Mouse (Mus musculus) frontal cortex, adult 2 months (tissue): ENCODE data around the gene Elane. TPM values are rescaled to one million over a fixed set of nuclear protein-coding genes. Genes with fewer than 3 reads are reported as not detected.

Source experiments
- DNase-seq, 2 experiments: peaks; one replicate each; pipeline ENCODE4 v3.0.0; 2022; ENCODE audit warnings: low spot score in 1 of 2; ENCODE audit errors: extremely low spot score in 1 of 2
- polyA plus RNA-seq: library from polyadenylated mRNA; depleted of rRNA; stranded (reverse); fragments of >200 nt; gene quantifications from 2 replicates; pipeline ENCODE4 v1.2.3, GENCODE M21; 2012

The Elane gene
- polyA plus RNA-seq, 1 experiment: not detected

DNA sequence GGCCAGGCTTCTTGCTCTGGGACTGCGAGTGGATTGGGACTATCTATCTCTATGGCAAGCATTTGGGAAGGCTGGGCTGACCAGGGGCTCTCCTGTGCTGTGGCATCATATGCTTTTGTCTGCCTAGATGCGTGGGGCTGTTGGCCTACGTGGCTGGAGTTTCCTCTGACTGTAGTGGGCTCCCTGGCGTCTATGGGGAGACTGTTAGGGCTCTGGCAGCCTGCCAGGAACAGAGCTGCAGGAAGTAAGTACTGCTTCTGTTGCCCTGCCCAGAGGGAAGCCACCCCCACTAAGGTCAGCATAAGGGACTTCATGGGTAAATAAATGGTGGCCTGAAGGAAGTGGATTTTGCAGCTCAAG lies 28.6 kb upstream of the Elane start:
- DNase-seq: no peak

DNA sequence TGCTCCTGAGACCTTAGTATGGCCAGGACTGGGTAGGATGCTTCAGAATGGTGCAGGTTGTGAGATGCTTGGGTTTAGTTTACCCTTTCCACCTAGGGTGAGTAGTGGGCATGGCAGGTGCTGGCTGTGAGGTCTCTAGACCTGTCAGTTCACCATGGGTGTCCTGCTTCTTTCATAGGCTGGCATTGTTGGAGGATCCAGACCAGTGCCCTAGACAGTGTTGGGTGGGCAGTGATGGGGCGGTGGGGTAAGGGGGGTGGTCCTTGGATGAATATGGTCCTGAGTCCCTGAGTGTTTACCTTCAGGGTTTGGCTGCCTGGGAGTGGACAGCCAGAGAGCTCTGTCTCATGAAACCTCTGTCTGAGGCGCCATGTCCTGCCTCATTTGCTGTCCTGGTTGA lies 28.2 kb upstream of the Elane start:
- DNase-seq: no peak

DNA sequence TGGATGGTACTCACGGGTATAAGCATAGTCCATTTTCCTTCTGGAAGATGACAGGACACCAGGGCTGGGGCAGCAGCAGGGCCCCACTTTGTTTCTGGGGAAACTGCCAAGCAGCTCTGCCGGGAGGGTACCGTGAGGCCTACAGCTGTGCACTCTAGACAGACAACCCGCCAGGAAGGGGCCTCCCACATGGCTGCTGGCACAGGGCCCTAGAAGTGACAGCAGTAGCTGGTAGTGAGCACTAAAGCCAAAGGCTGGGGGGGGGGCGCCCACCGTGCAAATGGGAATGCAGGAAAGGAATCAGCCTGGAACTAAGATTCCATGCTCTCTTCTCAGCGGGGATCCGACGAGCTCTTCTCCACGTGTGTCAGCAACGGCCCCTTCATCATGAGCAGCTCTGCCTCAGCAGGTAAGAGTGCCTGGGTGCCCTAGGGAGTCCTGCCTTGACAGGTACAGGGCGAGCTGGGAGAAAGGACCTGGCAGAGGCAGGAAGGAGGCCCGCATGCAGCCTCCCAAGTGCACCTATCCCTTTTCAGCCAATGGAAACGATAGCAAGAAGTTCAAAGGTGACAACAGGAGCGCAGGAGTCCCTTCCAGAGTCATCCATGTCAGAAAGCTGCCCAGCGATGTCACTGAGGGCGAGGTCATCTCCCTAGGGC lies 27.5 kb upstream of the Elane start:
- DNase-seq: peak; percentile 71 to 82

DNA sequence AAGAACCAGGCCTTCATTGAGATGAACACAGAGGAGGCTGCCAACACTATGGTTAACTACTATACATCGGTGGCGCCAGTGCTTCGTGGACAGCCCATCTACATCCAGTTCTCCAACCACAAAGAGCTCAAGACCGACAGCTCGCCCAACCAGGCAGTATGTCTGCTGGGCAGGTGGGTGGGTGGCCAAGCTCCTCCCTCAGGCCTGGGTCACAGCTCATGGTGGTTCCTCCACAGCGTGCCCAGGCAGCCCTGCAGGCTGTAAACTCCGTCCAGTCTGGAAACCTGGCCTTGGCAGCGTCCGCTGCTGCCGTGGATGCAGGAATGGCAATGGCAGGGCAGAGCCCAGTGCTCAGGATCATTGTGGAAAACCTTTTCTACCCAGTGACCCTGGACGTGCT lies 26.9 kb upstream of the Elane start:
- no peak for DNase-seq

DNA sequence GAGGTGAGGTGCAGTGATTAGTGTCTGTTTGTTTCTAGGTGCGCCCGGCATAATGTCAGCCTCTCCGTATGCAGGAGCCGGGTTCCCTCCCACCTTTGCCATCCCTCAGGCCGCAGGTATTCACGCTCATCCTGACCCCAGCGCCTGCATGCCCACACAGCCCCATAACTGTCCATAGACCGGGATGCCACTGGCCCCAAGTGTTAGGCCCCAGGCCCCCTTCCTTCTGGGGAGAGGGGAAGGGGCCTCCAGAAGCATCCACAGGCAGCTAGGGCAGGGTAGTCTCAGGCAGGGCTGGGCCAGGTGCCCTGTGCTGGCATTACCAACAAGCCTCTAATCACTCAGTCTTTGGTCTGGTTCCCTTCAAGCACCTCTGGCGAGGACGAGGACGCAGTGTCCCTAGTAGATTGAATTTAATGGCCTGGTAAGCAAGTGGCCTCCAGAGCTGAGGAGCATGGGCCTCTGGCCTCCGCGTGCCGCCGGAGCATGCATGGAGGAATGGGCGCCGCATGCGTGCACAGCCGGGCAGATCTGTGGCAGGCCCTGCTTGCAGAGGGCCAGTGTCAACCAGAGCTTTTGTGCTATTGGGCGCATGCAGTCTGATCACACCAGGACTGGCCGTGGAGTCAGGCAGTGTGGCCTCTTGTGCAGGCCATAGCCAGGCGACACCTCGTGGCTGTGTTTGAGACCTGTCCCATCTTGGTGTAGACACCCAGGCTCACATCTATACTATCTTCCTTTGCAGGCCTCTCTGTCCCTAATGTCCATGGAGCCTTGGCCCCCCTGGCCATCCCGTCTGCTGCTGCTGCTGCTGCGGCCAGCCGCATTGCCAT lies 25.8 kb upstream of the Elane start:
- DNase-seq: no peak

DNA sequence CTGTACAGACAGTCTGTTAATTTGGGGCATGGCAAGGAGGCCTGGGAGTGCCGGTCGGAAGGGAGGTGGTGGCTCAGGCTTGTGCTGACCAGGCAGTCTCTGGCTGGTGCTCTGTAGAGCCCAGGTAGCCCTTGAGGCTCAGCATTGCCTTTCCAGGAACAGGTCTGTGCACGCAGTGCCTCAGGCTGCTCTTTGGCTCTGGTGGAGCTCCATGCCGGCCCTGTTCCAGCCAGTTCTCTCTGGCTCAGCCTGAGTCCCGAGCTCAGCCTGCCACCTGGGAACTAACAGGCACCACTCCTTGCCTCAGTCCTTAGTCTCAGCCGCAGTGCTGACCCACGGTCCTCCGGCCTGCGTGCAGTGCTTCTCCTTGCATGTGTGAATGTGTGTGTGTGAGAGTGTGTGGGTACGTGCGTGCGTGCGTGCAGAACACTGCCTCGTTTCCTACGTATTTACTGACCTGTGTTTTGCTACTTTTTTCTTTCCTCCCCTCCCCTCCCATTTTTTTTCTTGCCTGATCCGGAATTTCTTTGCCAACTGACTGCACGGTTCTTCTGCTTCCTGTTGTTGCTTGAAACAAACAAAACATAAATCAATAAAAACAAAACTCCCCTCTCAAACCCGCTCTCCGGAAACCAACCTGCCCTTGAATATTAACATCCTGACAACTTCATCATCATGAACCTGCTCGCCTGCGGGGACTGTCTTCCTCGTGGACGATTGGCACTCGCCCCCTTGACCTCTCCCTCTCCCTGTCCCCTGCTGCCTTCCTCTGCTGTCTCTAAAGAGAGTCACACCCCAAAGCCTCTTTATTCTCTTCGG lies 24.6 kb upstream of the Elane start:
- no peak for DNase-seq

DNA sequence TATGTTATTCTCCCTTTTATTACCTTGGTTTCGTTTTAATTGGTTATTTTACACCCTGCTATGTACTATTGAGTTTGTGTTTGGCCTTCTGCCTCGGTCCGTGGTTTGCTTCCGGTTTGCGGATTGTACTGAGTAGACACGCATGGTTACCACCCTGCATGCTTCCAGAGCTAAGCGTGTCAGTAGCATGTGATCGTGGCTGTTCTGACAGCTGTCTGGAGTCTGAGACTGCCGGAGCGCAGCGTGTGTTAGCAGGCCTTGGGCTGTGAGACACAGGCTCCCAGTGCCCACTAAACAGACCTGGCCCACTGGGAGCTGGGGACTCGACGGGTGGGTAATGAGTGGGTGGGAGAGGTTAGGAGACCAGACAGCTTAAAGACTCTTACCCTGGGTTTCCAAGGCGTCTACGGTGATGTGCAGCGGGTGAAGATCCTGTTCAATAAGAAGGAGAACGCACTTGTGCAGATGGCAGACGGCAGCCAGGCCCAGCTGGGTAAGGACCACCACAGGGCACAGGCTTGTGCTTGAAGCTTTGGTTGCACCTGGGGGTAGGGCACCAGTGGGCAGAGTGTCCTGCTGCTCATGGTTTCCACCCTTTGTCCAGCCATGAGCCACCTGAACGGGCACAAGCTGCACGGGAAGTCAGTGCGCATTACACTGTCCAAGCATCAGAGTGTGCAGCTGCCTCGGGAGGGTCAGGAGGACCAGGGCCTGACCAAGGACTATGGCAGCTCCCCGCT lies 23.8 kb upstream of the Elane start:
- no peak for DNase-seq

DNA sequence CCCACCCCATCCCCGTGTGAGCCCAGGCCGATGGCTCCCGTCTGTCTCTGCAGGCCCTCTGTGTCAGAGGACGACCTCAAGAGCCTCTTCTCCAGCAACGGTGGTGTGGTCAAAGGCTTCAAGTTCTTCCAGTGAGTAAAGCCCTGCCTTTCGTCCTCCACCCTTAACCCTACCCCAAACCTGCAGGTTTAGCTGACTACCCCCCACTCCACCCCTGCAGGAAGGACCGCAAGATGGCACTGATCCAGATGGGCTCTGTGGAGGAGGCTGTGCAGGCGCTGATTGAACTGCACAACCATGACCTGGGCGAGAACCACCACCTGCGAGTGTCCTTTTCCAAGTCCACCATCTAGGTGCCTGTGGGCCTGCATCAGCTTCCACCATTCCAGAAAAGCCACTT lies 23.1 kb upstream of the Elane start:
- no peak for DNase-seq

DNA sequence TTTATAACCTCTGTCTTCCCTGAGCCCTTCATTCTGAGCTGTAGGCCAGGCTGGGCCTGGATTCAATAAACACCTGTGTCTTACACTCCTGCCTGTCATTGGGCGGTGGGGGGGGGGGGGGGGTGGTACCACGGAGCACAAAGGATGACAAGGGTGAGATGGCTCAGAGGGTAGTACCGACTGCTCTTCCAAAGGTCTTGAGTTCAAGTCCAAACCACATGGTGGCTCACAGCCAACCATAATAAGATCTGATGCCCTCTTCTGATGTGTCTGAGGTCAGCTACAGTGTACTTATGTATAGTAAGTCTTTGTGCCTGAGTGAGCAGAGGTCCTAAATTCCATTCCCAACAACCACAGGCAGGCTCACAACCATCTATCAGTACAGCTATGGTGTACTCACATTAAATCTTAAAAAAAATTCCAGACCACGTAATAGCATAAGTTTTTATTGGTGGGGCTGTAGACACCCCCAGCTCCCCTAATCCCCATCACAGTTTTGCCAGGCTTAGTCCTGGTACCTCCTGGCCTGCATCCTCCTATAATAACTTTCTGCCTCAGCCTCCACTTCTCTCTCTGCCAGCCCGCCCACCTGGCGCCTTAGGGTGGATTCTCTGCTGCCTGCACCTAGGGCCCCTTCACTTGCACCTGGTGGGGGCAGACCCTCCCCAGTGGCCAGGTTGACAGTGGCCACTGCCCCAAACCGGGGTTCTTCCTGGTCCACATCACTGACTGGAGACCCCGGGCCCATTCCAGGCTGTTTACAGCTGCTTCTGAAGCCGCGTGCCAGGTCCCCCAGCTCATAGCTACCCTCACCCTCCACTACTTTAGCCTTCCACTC lies 21.5 kb upstream of the Elane start:
- no peak for DNase-seq

DNA sequence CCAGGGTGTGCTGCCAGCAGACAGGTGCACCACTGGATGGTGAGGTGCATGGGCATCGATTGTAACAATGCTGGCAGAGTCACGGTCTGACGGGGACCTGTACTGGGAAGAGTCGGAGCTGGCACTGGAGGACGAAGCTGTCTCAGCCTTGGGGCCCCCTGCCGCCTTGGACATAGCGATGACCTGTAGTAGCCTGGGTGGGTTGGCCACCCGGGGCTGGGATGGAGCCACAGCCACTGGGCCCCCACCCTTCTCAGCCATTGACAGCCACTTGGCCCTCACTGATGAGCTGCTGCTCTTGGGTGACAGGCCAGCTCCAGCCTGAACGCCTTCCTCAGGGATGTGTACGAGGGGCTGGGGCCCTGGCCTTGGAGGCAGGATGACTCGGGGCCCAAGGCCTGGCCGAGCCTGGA lies 20.9 kb upstream of the Elane start:
- no peak for DNase-seq

DNA sequence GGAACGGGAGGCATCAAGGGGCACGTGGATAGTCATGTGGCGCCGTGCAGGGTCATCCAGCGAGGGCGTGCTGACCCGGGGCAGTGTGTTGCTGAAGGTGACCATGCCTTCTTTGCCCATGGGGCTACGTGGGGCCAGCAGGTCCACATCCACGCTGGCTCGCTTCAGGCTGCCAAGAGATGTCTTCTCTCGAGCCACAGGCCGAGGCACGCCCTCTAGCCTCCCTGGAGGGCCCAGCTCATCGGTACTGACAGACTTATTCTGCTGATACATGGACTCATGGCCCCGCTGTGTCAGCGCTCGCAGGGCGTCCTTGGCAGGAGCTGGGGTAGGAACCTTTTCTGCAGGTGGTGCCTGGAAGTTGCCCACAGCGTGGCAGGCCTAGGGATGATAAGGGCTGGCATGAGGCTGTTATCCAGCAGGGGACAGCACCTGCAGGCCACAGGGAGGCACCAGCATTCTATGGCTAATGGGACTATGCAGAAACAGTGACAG lies 20.2 kb upstream of the Elane start:
- no peak for DNase-seq

DNA sequence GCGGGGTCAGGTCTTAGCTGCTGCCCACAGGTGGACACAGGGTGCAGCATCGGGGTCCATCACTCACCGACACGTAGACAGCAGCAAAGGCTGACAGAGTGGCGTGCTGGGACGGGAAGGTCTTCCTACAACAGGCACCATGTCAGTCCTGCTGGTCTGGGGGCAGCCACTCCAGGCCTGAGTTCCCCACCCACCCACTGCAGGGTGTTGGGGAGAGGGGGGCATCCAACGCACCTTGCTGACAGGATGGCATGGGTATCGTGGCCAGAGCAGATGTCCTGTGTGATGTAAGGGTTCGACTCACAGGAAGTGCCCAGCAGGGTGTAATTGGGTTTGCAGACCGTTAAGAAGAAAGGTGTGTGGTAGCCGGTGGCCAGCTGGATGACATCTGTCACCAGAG lies 19.4 kb upstream of the Elane start:
- DNase-seq: no peak

DNA sequence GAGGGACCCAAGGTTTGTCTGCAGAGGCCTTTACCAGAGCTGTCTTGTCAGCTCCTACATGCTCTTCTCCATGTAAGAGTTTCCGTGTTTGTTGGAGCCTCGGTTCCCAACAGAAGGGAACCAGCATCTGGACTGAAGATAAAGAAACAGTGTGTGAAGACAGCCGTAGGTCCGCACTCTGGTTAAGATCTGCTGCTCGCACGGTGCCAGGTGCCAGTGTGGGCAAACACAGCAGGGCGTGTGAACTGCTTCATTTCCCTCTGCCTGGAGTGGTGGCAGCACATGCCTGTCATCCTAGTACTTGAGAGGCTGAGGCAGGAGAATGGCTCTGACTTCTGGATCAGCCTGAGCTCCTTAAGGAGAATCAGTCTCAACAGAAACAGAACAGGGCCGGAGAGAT lies 14.2 kb upstream of the Elane start:
- no peak for DNase-seq

DNA sequence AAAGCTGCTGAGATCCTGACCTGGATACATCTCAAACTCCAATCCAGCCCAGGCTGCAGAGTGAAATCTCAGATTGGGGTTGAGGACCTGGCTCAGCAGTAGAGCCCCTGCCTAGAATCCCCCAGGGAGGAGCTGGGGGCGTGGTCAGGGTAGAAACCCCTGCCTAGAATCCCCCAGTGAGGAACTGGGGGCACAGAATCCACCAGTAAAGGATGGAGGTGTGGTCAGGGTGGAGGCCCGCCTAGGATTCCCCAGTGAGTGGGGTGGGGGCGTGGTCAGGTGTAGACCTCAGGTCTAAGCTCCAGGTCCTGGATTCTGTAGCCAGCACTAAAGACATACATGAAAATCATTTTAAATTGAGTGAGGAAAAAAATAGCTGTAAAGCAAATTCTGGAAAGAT lies 13.2 kb upstream of the Elane start:
- no peak for DNase-seq

DNA sequence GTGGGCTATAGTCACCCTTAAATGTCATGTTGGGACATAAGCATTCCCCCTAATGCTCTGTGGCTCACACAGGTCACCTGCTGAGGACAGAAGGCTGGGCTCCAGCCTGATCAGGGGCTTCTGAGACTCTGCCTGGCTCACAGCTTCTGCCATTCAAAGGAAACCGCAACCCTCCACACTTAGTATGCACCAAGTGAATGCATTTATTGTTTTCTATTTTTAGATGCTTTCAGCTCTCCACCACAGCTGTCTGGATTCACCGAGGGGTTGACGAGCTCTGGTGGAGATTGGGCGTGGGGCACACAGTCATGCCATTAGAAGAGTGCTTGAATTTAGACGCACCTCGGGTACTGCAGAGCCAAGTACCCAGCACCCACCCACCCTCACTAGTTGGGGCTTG lies 12.7 kb upstream of the Elane start:
- DNase-seq: no peak

DNA sequence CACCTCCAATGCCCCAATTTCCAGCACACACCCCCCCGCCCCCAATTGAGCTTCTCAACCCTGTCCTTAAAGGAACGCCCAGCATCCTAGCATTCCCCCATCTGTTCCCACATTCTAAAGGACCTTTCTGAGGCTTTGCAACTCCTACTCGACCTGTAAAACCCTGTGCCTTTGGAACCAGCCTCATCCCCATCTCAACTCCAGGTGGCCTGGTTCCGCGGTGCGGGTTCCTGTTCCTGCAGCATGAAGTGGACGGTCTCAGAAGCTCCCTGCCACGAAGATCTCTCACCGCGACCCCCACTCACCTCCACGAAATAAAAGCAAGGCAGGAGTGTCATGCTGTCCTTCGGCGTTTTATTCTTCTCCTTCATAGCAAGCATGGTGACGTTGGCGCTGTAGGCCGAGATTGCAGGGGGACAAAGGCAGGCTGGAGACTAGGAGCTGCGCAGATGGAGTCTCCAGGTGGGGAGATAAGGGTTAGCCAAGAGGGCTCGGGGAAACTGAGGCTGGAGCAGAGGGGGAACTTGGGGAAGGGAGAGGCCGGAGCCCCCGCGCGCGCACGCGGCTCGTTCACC lies 12.2 kb upstream of the Elane start:
- DNase-seq: no peak

DNA sequence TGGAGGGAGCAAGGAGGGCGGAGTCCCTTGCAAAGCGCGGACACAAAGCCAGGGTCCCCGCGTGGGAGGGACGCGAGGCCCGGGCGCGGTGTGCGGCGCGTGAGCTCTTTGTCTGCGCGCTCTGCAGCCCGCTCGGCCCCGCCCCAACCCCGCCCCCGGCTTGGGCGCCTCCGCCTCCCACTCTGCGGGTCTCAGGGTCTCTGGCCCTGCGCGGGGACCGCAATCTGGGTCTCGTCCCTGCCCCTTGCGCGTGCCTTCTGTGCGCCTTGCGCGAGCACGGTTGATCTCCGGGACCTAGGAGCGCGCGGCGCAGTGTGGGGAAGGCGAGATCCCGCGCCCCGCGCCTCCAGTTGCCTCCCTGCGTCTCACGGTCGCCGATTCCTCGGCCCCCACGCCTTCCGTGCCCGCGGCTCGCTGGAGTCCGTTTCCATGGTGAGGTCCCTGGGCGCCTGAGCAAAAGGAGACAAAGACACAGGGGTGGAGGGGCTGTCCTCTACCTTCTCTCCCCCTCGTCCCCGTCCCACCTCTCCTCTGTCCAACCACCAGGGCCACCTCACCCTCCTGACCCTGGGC lies 11.7 kb upstream of the Elane start, which contains the start of the genes Prtn3 and Plppr3:
Gene Prtn3 (plus strand): TSS at position 187 of the 573 bp plus-strand sequence.
Gene Plppr3 (minus strand): TSS at position 345 of the 573 bp plus-strand sequence.
- DNase-seq: no peak

DNA sequence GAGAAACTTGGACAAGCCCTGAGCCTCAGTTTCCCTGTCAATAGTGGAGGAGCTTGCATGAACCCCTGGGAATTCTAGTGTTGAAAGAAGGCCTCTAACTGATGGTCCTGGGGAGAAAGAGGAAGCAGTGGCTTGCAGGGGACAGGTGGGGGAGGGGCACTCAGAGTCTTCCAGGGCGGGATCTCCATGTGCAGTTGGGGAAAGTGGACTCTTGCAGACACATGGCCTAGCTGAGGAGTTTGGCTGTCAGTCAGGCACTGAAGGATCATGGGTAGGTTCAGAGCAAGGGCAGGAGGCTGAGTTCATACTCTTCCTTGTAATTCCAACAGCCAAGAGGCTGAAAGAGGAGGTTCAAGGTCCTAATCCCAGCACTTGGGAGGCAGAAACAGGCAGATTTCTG lies 8.9 kb upstream of the Elane start:
- no peak for DNase-seq

DNA sequence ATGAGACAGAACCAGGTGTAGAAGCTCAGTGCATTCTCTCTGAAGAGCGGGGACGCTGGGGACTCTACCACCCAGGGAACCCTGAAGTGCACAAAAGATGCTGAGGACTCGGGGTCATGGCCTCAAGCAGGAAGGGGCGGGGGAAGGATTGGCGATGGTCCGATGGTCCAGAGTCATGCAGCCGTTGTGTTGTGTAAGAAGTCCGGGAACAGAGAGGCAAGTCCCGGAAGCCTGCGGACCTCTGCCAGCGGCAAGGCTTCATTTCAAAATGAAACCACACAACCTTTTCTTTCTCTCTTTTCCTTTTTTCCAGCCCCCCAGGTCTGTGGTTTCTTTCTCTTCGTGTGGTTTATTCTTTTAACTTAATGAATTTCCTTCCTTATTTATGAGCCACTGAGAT lies 8.3 kb upstream of the Elane start:
- no peak for DNase-seq
